Mouse (Mus musculus) stomach, postnatal 0 days (tissue): ENCODE measurements around the gene Tubal3. TPM values are rescaled to one million over a fixed set of nuclear protein-coding genes. Genes with fewer than 3 reads are reported as not detected.

ENCODE experiments used
- ATAC-seq: fragments of 200-750 bp; cut with Nextera tagmentation; 2 replicates; pipeline ENCODE4 v1.8.0; 2017; ENCODE audit not compliant: low FRiP score, low TSS enrichment
- DNase-seq: peaks from one replicate; pipeline ENCODE4 v3.0.0-alpha.2; 2016; ENCODE audit warnings: low spot score
- H3K27ac ChIP-seq: fragments of 300-500 bp; sonication (generic); replicated peaks from 2 replicates; pipeline ENCODE4 v1.5.1; 2014; ENCODE audit warnings: mild to moderate bottlenecking, control low read depth
- H3K27me3 ChIP-seq: fragments of 300-500 bp; sonication (generic); 2 replicates; pipeline ENCODE4 v1.6.1; 2014; ENCODE audit warnings: low read length; ENCODE audit not compliant: control insufficient read depth, insufficient read depth
- H3K36me3 ChIP-seq: fragments of 300-500 bp; sonication (generic); 2 replicates; pipeline ENCODE4 v1.6.1; 2014; ENCODE audit warnings: low read length, mixed read lengths; ENCODE audit not compliant: control insufficient read depth, insufficient read depth
- H3K4me1 ChIP-seq: fragments of 300-500 bp; sonication (generic); replicated peaks from 2 replicates; pipeline ENCODE4 v1.6.1; 2014; ENCODE audit warnings: antibody characterized with exemption; ENCODE audit not compliant: control insufficient read depth, insufficient read depth
- H3K4me2 ChIP-seq: fragments of 300-500 bp; sonication (generic); replicated peaks from 2 replicates; pipeline ENCODE4 v1.6.1; 2014; ENCODE audit warnings: low read depth, mild to moderate bottlenecking, control low read depth, moderate library complexity
- H3K4me3 ChIP-seq: fragments of 300-500 bp; sonication (generic); 2 replicates; pipeline ENCODE4 v1.5.1; 2014; ENCODE audit warnings: low read depth, low read length, control low read depth
- H3K9ac ChIP-seq: fragments of 300-500 bp; sonication (generic); 2 replicates; pipeline ENCODE4 v1.6.1; 2014; ENCODE audit warnings: mild to moderate bottlenecking, low read length, control low read depth, mixed read lengths
- H3K9me3 ChIP-seq: fragments of 300-500 bp; sonication (generic); 2 replicates; pipeline ENCODE4 v1.6.1; 2016; ENCODE audit warnings: low read length; ENCODE audit not compliant: control insufficient read depth
- CTCF ChIP-seq: IDR thresholded peaks from 2 replicates; pipeline ENCODE4 v1.5.1; 2016; ENCODE audit warnings: antibody characterized with exemption, low read depth, mild to moderate bottlenecking, moderate library complexity
- EP300 ChIP-seq: optimal IDR thresholded peaks from 2 replicates; pipeline ENCODE3; 2016; ENCODE audit warnings: antibody characterized with exemption
- WGBS: fragments of 180-500 bp; shearing (Covaris S2); extraction: QIAGEN DNeasy Blood & Tissue Kit; methylation state at CpG from one replicate; pipeline ENCODE4 v1.1.7; 2014; 5-methylcytosine and 5-hydroxymethylcytosine counted together
- polyA plus RNA-seq: library from polyadenylated mRNA; unstranded; fragments of >200 nt; fragmentation: Nextera tagmentation; extraction: Ambion mirVana; gene quantifications from 2 replicates; pipeline ENCODE4 v1.2.1, GENCODE M21; 2015

Gene Tubal3
- polyA plus RNA-seq = not detected in 2 replicates

DNA sequence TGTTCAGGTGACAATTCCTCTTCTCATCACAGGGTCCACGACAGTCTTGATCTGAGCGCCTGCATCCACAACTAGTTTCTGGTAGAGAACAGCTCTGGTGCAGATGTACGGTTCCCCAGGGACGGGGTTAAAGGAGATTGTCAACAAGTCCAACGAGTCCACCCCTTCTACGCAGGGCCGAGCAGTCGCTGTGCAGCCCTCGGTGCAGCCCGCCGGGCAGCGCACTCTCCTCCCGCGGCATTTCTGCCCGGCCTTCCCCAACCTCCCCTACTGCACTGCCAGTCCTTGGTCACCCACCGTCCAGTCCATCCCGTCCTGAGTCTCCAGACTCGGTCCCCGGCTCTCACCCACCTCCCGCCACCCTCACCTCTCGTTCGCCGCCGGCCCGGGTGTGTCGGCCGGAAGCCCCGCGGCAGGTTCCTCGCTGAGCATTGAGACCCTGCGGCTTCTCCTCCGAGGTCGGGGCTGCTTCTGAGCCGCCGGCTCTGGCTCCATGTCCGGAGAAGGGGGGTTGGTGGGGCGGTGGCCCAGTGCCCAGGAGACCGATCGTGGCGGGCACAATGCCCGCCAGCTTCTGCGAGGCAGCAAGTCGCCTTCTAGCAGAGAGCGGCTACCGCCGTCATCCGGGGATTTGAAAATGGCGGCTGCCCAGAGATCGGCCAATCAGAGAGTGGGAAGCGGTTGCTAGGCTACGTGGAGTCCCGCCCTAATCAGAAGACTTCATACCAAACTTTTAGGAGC, at the start of gene Tubal3, which contains the start of gene Net1:
Tubal3 (plus strand) TSS at position 704 of the 741 bp plus-strand sequence.
Net1 (minus strand) TSS at position 650 of the 741 bp plus-strand sequence.
- Histone ChIP-seq H3K9ac (peak within 1 kb of the TSS; percentile 84), H3K4me1 (no peaks in the 10 kb centered on the region), H3K27ac (peak within 1 kb of the TSS; percentile 75), H3K27me3 (no peaks in the 10 kb centered on the region), H3K36me3 (no peaks in the 10 kb centered on the region), H3K9me3 (no peaks in the 10 kb centered on the region), H3K4me3 (peak within 1 kb of the TSS; percentile 86), H3K4me2 (peak within 1 kb of the TSS; percentile 80)
- WGBS = under 1% methylated on average over 52 of the region's 52 CpGs
- ATAC-seq (peak; percentile 97), DNase-seq (peak; percentile 91)
- TF ChIP-seq CTCF (no peak), EP300 (no peak)

GRCm38 (mm10) chr13:3869901-3870300, 48.2 kb upstream of the Tubal3 start:
- Histone ChIP-seq H3K27ac (no peak overlapping the region), H3K4me3 (no peak overlapping the region), H3K36me3 (no peaks in the 10 kb centered on the region), H3K9me3 (no peaks in the 10 kb centered on the region), H3K4me1 (0 out of 2 replicates have a peak, but pooled peaks cover 2% of the 10 kb centered on the region), H3K4me2 (no peak overlapping the region), H3K27me3 (no peaks in the 10 kb centered on the region), H3K9ac (no peak overlapping the region)
- no peak for ATAC-seq
- no peak for DNase-seq
- TF ChIP-seq EP300 (no peak), CTCF (no peak)

- Histone ChIP-seq H3K27me3 (no peaks in the 10 kb centered on the region), H3K4me2 (no peak overlapping the region), H3K36me3 (no peaks in the 10 kb centered on the region), H3K27ac (no peak overlapping the region), H3K4me3 (no peak overlapping the region), H3K9me3 (no peaks in the 10 kb centered on the region), H3K9ac (no peak overlapping the region), H3K4me1 (0 out of 2 replicates have a peak, but pooled peaks cover 3% of the 10 kb centered on the region)
- DNase-seq (no peak), ATAC-seq (no peak)
- TF ChIP-seq EP300 = no peak
- TF ChIP-seq CTCF = no peak
- 88% methylated on average over 4 of the region's 4 CpGs for WGBS
Observed at GRCm38 (mm10) chr13:3872832-3873231, 45.2 kb upstream of the Tubal3 start.

GRCm38 (mm10) chr13:3876448-3876847, 41.6 kb upstream of the Tubal3 start:
- ATAC-seq (no peak), DNase-seq (no peak)
- H3K27ac ChIP-seq = peak overlapping the region; percentile 35; the same call in 1 of the 2 replicates
- H3K9me3 ChIP-seq = no peaks in the 10 kb centered on the region
- 42% methylated on average over 6 of the region's 6 CpGs for WGBS
- H3K27me3 ChIP-seq = no peaks in the 10 kb centered on the region
- no peak overlapping the region for H3K4me2 ChIP-seq
- 0 out of 2 replicates have a peak, but pooled peaks cover 3% of the 10 kb centered on the region for H3K4me1 ChIP-seq
- TF ChIP-seq CTCF (no peak), EP300 (no peak)
- no peak overlapping the region for H3K9ac ChIP-seq
- no peaks in the 10 kb centered on the region for H3K36me3 ChIP-seq
- no peak overlapping the region for H3K4me3 ChIP-seq

DNA sequence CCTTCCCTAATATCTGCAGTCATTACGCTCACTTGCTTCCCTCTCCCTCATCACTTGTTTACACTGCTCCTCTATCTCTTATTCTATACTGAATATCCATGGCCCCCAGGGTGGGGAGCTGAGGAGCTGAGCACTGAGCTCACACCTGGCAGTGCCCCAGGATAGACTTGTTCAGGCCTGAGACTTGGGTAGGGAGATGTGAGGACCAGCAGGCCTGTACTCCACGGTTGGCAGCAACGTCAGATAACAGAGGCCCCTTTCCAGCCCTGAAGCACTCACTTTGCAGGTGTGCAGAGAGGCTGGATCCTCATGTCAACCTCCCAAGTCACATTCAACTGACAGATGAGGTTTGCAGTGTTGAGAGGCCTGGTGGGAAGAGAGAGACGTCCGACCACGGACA, 40.9 kb upstream of the Tubal3 start:
- ATAC-seq = peak; percentile 42
- 0 out of 2 replicates have a peak, but pooled peaks cover 3% of the 10 kb centered on the region for H3K4me1 ChIP-seq
- no peak overlapping the region for H3K9ac ChIP-seq
- H3K4me2 ChIP-seq = no peak overlapping the region
- no peak overlapping the region for H3K4me3 ChIP-seq
- no peak for DNase-seq
- peak overlapping the region; percentile 69 for H3K27ac ChIP-seq
- WGBS = 40% methylated on average over 6 of the region's 6 CpGs
- H3K27me3 ChIP-seq = no peaks in the 10 kb centered on the region
- H3K9me3 ChIP-seq = no peaks in the 10 kb centered on the region
- H3K36me3 ChIP-seq = peaks cover 5% of the 10 kb centered on the region; the same call in 1 of the 2 replicates
- TF ChIP-seq EP300 = no peak
- TF ChIP-seq CTCF = no peak

GRCm38 (mm10) chr13:3877679-3878220, 40.3 kb upstream of the Tubal3 start:
- ATAC-seq (peak; percentile 30; the same call in 1 of the 2 replicates), DNase-seq (no peak)
- TF ChIP-seq EP300 (no peak), CTCF (no peak)
- Histone ChIP-seq H3K9me3 (no peaks in the 10 kb centered on the region), H3K9ac (no peak overlapping the region), H3K4me3 (no peak overlapping the region), H3K4me2 (no peak overlapping the region), H3K27ac (peak overlapping the region; percentile 69), H3K4me1 (0 out of 2 replicates have a peak, but pooled peaks cover 3% of the 10 kb centered on the region), H3K27me3 (no peaks in the 10 kb centered on the region), H3K36me3 (peaks cover 5% of the 10 kb centered on the region; the same call in 1 of the 2 replicates)
- 45% methylated on average over 4 of the region's 4 CpGs for WGBS
